Mouse (Mus musculus) CH12.LX (cell line): ENCODE results near the gene Tubg1. TPM values are rescaled to one million over a fixed set of nuclear protein-coding genes. Genes with fewer than 3 reads are reported as not detected.
A peak's percentile ranks its signal among the peaks of the same experiment; 100 is the strongest.

Experiments
- DNase-seq: peaks from one replicate; pipeline ENCODE4 v3.0.0-alpha.2; 2013; ENCODE audit errors: extremely low read depth
- H3K27ac ChIP-seq: 2 replicates; pipeline ENCODE4 v1.5.1; 2012; ENCODE audit warnings: low read depth, mild to moderate bottlenecking, control low read depth, moderate library complexity; ENCODE audit not compliant: insufficient read depth
- H3K27me3 ChIP-seq: replicated peaks from 2 replicates; pipeline ENCODE3; 2012; ENCODE audit warnings: inconsistent platforms
- H3K36me3 ChIP-seq, 2 experiments: replicated peaks in 1 of 2; 2 replicates each; pipeline versions ENCODE3 to v1.6.1; 2012; ENCODE audit warnings: inconsistent platforms in 1 of 2, low read length in 1 of 2, mild to moderate bottlenecking in 1 of 2, mixed read lengths in 1 of 2, moderate library complexity in 1 of 2; ENCODE audit not compliant: control insufficient read depth in 1 of 2, insufficient read depth in 1 of 2
- H3K4me1 ChIP-seq, 2 experiments: 2 replicates each; pipeline ENCODE4 v1.6.1; 2012; ENCODE audit warnings: inconsistent platforms in 1 of 2, moderate library complexity in 1 of 2; ENCODE audit not compliant: insufficient read depth in 2 of 2, control insufficient read depth in 1 of 2
- H3K4me2 ChIP-seq: 2 replicates; pipeline ENCODE4 v1.6.1; 2012; ENCODE audit warnings: low read depth, mild to moderate bottlenecking, control low read depth; ENCODE audit not compliant: poor library complexity, insufficient read depth, severe bottlenecking
- H3K4me3 ChIP-seq, 3 experiments: fragments of 150-350 bp in 1 of 3; sonication (generic) in 1 of 3; replicated peaks in 1 of 3; 2 replicates each; pipeline versions ENCODE3 to v1.5.1; 2011 to 2012; ENCODE audit warnings: low read depth in 2 of 3, low read length in 2 of 3, mild to moderate bottlenecking in 2 of 3, moderate library complexity in 2 of 3, control low read depth in 1 of 3, improper control_type of control experiment in 1 of 3, inconsistent platforms in 1 of 3, mixed read lengths in 1 of 3; ENCODE audit not compliant: poor library complexity in 1 of 3
- H3K79me2 ChIP-seq: replicated peaks from 2 replicates; pipeline ENCODE4 v1.6.1; 2012; ENCODE audit warnings: mild to moderate bottlenecking, moderate library complexity; ENCODE audit not compliant: control insufficient read depth, poor library complexity, insufficient read depth, severe bottlenecking; ENCODE audit errors: extremely low read depth
- H3K9ac ChIP-seq: 2 replicates; pipeline ENCODE4 v1.6.1; 2012; ENCODE audit warnings: low read depth, mild to moderate bottlenecking, control low read depth, moderate library complexity; ENCODE audit not compliant: insufficient read depth
- H3K9me3 ChIP-seq: replicated peaks from 2 replicates; pipeline ENCODE3; 2012; ENCODE audit warnings: low read length, inconsistent platforms, mixed read lengths
- BHLHE40 ChIP-seq: IDR thresholded peaks from 2 replicates; pipeline ENCODE4 v1.6.1; 2011; ENCODE audit warnings: mild to moderate bottlenecking, low read depth, low read length, improper control_type of control experiment
- CHD2 ChIP-seq: IDR thresholded peaks from 2 replicates; pipeline ENCODE4 v1.6.1; 2011; ENCODE audit warnings: low read length, improper control_type of control experiment
- E2F4 ChIP-seq: IDR thresholded peaks from 2 replicates; pipeline ENCODE4 v1.6.1; 2011; ENCODE audit warnings: low read depth, low read length, improper control_type of control experiment; ENCODE audit not compliant: insufficient replicate concordance
- ELF1 ChIP-seq: IDR thresholded peaks from 2 replicates; pipeline ENCODE4 v1.6.1; 2014; ENCODE audit warnings: low read depth, mild to moderate bottlenecking, inconsistent platforms, low read length, improper control_type of control experiment
- EP300 ChIP-seq: IDR thresholded peaks from 2 replicates; pipeline ENCODE4 v1.6.1; 2011; ENCODE audit warnings: low read length, improper control_type of control experiment
- ETS1 ChIP-seq: conservative IDR thresholded peaks from 2 replicates; pipeline ENCODE4 v1.6.1; 2012; ENCODE audit warnings: low read depth, mild to moderate bottlenecking, inconsistent platforms, low read length, improper control_type of control experiment, moderate library complexity
- HCFC1 ChIP-seq: IDR thresholded peaks from 2 replicates; pipeline ENCODE4 v1.6.1; 2012; ENCODE audit warnings: low read depth, mild to moderate bottlenecking, inconsistent platforms, low read length, improper control_type of control experiment
- IRF4 ChIP-seq: IDR thresholded peaks from 2 replicates; pipeline ENCODE4 v1.6.1; 2014; ENCODE audit warnings: low read depth, mild to moderate bottlenecking, inconsistent platforms, low read length, improper control_type of control experiment
- JUND ChIP-seq: conservative IDR thresholded peaks from 2 replicates; pipeline ENCODE4 v1.6.1; 2011; ENCODE audit warnings: low read depth, low read length, improper control_type of control experiment
- MXI1 ChIP-seq: IDR thresholded peaks from 2 replicates; pipeline ENCODE4 v1.6.1; 2011; ENCODE audit warnings: mild to moderate bottlenecking, low read depth, low read length, improper control_type of control experiment
- MYC ChIP-seq: IDR thresholded peaks from 2 replicates; pipeline ENCODE4 v1.6.1; 2011; ENCODE audit warnings: low read depth, mild to moderate bottlenecking, improper control_type of control experiment, low read length
- NELFE ChIP-seq: IDR thresholded peaks from 2 replicates; pipeline ENCODE4 v1.6.1; 2011; ENCODE audit warnings: low read depth, low read length, improper control_type of control experiment
- NRF1 ChIP-seq: IDR thresholded peaks from 2 replicates; pipeline ENCODE4 v1.6.1; 2014; ENCODE audit warnings: low read depth, mild to moderate bottlenecking, inconsistent platforms, low read length, improper control_type of control experiment, moderate library complexity
- PAX5 ChIP-seq: IDR thresholded peaks from 2 replicates; pipeline ENCODE4 v1.6.1; 2012; ENCODE audit warnings: low read length, inconsistent platforms, mixed read lengths
- POLR2A ChIP-seq: IDR thresholded peaks from 2 replicates; pipeline ENCODE4 v1.6.1; 2011; ENCODE audit warnings: low read depth, mild to moderate bottlenecking, improper control_type of control experiment, low read length
- SIN3A ChIP-seq: IDR thresholded peaks from 2 replicates; pipeline ENCODE4 v1.6.1; 2012; ENCODE audit warnings: low read length, improper control_type of control experiment, inconsistent platforms
- TBP ChIP-seq: conservative IDR thresholded peaks from 2 replicates; pipeline ENCODE4 v1.6.1; 2011; ENCODE audit warnings: low read depth, low read length, improper control_type of control experiment
- TCF12 ChIP-seq: IDR thresholded peaks from 2 replicates; pipeline ENCODE4 v1.6.1; 2014; ENCODE audit warnings: low read depth, mild to moderate bottlenecking, inconsistent platforms, low read length, improper control_type of control experiment
- UBTF ChIP-seq: IDR thresholded peaks from 2 replicates; pipeline ENCODE4 v1.6.1; 2012; ENCODE audit warnings: low read depth, mild to moderate bottlenecking, inconsistent platforms, low read length, improper control_type of control experiment, moderate library complexity
- USF1 ChIP-seq: IDR thresholded peaks from 2 replicates; pipeline ENCODE4 v1.6.1; 2014; ENCODE audit warnings: low read depth, mild to moderate bottlenecking, inconsistent platforms, low read length, improper control_type of control experiment
- ZC3H11A ChIP-seq: IDR thresholded peaks from 2 replicates; pipeline ENCODE4 v1.6.1; 2012; ENCODE audit warnings: low read depth, mild to moderate bottlenecking, inconsistent platforms, low read length, improper control_type of control experiment
- ZKSCAN1 ChIP-seq: IDR thresholded peaks from 2 replicates; pipeline ENCODE4 v1.6.1; 2012; ENCODE audit warnings: low read depth, inconsistent platforms, low read length, improper control_type of control experiment, borderline replicate concordance
- dilution Hi-C: fragments of 300-500 bp; cut with MboI; formaldehyde crosslinking; loops from 2 replicates; pipeline ENCODE4 v1.14.3; 2020; ENCODE audit warnings: low sequenced_read_pairs; ENCODE audit not compliant: extremely low pct_unique_long_range_greater_than_20kb, extremely low pct_ligation_motif_present
- in situ Hi-C: fragments of 300-500 bp; cut with MboI; formaldehyde crosslinking; loops from 3 replicates; pipeline ENCODE4 v1.14.3; 2019; ENCODE audit warnings: low sequenced_read_pairs, low pct_ligation_motif_present, low pct_unique_long_range_greater_than_20kb, mixed read lengths
- polyA plus RNA-seq: library from polyadenylated mRNA; unstranded; fragments of >175 nt; gene quantifications from 2 replicates; pipeline ENCODE4 v1.2.1, GENCODE M21; 2012; ENCODE audit warnings: low read depth; ENCODE audit not compliant: insufficient read length
- total RNA-seq, 2 experiments: library from RNA; depleted of rRNA; stranded (reverse); fragments of 300-350 nt in 1 of 2; fragments of >200 nt in 1 of 2; gene quantifications; 2 replicates each; pipeline ENCODE4 v1.2.3; 2012 to 2014

The Tubg1 gene
- total and polyA plus RNA-seq, 3 experiments = 57.4 to 190 (median 108) TPM

DNA sequence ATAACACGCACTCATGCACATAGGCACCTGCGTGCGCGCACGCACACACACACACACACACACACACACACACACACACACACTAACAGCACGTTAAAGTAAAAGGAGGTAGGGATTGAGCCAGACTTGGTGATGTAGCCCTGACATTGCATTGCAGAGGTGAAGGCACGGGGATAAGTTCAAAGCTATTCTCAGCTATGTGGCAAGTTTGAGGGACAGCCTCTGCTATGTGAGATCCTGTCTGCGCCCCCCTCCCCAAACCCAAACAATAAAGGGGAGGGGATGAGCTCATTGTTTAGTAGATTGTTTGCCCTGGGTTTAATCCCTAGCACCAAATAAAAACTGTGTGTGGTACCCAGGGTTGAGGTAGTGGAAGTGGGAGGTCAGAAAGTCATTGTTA, 21.4 kb downstream of the Tubg1 start:
- TF ChIP-seq HCFC1 (no peak), ZC3H11A (no peak), EP300 (no peak), SIN3A (no peak), BHLHE40 (no peak), UBTF (no peak), ELF1 (no peak)
- in situ Hi-C loops = no loop called here
- Histone ChIP-seq H3K79me2 (no peaks in the 10 kb centered on the region), H3K4me1 (peaks cover 5 to 23% of the 10 kb centered on the region in 2 experiments; a peak in 3 of 4 replicates), H3K27ac (no peak overlapping the region), H3K9ac (no peak overlapping the region), H3K36me3 (no peaks in the 10 kb centered on the region), H3K4me2 (no peak overlapping the region), H3K4me3 (no peak overlapping the region), H3K27me3 (no peaks in the 10 kb centered on the region), H3K9me3 (no peaks in the 10 kb centered on the region)
- no peak for DNase-seq
- dilution Hi-C loops = no loop called here

DNA sequence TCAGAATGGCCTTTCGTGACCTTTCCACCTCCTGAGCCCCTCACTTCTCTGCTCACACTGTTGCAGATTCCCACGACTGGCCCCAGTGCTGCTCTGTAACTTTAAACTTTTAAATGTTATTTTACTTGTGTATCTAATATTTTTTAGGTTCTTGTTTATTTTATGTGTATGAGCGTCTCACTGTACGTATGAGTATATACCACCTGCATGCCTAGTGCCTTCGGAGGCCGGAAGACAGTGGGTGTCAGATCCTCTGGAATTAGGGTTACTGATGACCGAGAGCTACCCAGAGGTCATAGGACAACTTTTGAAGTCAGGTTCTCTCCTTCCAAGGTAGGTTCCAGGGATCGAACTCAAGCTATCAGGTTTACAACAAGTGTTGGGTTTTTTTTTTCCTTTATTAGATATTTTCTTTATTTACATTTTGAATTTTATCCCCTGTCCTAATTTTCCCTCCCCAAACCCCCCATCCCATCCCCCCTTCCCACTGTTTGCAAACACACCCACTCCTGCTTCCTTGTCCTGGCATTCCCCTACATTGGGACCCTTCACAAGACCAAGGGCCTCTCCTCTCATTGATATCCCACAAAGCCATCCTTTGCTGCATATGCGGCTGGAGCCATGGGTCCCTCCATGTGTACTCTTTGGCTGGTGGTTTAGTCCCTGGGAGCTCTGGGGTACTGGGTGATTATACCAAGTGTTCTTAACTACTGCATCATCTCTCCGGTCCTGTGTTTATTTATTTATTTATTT, 22.7 kb downstream of the Tubg1 start:
- H3K9ac ChIP-seq = no peak overlapping the region

DNA sequence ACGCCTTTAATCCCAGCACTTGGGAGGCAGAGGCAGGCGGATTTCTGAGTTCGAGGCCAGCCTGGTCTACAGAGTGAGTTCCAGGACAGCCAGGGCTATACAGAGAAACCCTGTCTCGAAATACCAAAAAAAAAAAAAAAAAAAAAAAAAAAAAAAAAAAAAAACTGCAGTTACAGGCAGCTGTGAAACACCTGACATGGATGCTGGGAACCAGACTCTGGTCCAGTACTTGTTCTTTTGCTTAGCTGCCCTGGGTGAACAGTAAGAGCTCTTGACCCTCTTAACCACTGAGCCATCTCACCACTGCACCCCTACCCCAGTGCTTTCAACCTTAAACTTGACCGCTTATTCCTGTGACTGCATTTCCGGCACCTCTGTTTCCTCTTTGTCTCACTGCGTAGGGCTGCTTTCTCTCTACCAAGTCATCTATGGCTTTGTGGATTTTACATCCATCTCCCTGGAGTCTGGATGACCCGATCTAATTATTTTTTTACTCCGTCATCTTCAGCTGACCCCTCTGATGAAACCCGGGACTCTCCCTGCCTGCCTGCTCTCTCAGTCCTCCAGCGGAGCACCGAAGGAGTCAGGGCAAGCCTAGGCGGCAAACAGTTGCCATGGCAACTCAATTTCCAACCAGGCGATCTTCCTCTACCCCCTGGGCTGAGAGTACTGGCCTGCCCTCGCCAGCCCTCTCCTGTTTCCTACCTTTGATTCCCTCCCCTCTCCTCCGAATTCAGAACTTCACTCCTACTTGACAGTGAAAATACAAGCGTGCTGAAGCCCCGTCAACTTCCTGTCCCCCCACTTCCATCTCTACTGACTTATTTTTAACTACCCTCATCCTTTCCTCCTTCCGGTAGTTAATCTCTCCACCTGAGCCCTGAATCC, 23.8 kb downstream of the Tubg1 start:
- Histone ChIP-seq H3K4me2 (peak overlapping the region; percentile 46), H3K27ac (peak overlapping the region; percentile 46), H3K9ac (peak overlapping the region; percentile 27), H3K36me3 (no peaks in the 10 kb centered on the region), H3K4me1 (peaks cover 11 to 41% of the 10 kb centered on the region in 2 experiments), H3K9me3 (no peaks in the 10 kb centered on the region), H3K27me3 (no peaks in the 10 kb centered on the region), H3K79me2 (no peaks in the 10 kb centered on the region), H3K4me3 (peak overlapping the region; percentile 11 to 47 (median 36))
- peak; percentile 87 for DNase-seq
- in situ Hi-C loops = no loop called here
- dilution Hi-C loops = no loop called here
- peak; percentile 71 for TF ChIP-seq SIN3A
- TF ChIP-seq TCF12 = peak; percentile 50; the same call in 1 of the 2 replicates
- TF ChIP-seq POLR2A = peak; percentile 57
- no peak for TF ChIP-seq USF1
- TF ChIP-seq PAX5 = no peak
- TF ChIP-seq MXI1 = peak; percentile 95
- TF ChIP-seq TBP = peak; percentile 42
- no peak; the same call in 1 of the 2 replicates for TF ChIP-seq NELFE
- TF ChIP-seq CHD2 = no peak
- 0 out of 2 replicates have a peak, but pooled peaks have one; percentile 38 for TF ChIP-seq UBTF
- peak; percentile 71 for TF ChIP-seq ETS1
- TF ChIP-seq MYC = no peak
- TF ChIP-seq E2F4 = no peak
- no peak; the same call in 1 of the 2 replicates for TF ChIP-seq HCFC1
- no peak for TF ChIP-seq ZKSCAN1
- no peak for TF ChIP-seq JUND
- TF ChIP-seq BHLHE40 = peak; percentile 61

More for the DNA sequence above, 22.7 kb downstream of the Tubg1 start:
- H3K36me3 ChIP-seq = no peaks in the 10 kb centered on the region
- H3K27me3 ChIP-seq = no peaks in the 10 kb centered on the region
- H3K27ac ChIP-seq = no peak overlapping the region
- no peak for DNase-seq
- no peaks in the 10 kb centered on the region for H3K79me2 ChIP-seq
- no peak overlapping the region for H3K4me3 ChIP-seq
- in situ Hi-C loops = no loop called here
- no peak overlapping the region for H3K4me2 ChIP-seq
- H3K9me3 ChIP-seq = no peaks in the 10 kb centered on the region
- peaks cover 7 to 32% of the 10 kb centered on the region in 2 experiments for H3K4me1 ChIP-seq
- TF ChIP-seq NRF1 (no peak), IRF4 (no peak), UBTF (no peak), POLR2A (no peak)
- dilution Hi-C loops = no loop called here
